Mouse (Mus musculus) MEL (cell line): ENCODE results near the gene Pp2d1.

ENCODE experiments used
- CTCF ChIP-seq, 3 experiments: IDR thresholded peaks in 2 of 3; conservative IDR thresholded peaks in 1 of 3; 2 replicates each; pipeline ENCODE4 v1.5.1; 2011 to 2012; ENCODE audit warnings: low read length in 3 of 3, low read depth in 2 of 3, mild to moderate bottlenecking in 2 of 3, improper control_type of control experiment in 1 of 3, inconsistent platforms in 1 of 3, mixed read lengths in 1 of 3, moderate library complexity in 1 of 3; ENCODE audit not compliant: control insufficient read depth in 1 of 3, insufficient read depth in 1 of 3, poor library complexity in 1 of 3, severe bottlenecking in 1 of 3
- JUND ChIP-seq: IDR thresholded peaks from 2 replicates; pipeline ENCODE4 v1.6.1; 2011; ENCODE audit warnings: low read depth, mild to moderate bottlenecking, improper control_type of control experiment, low read length
- MYC ChIP-seq: IDR thresholded peaks from 2 replicates; pipeline ENCODE4 v1.6.1; 2011; ENCODE audit warnings: low read depth, mild to moderate bottlenecking, low read length, improper control_type of control experiment, moderate library complexity
- POLR2A ChIP-seq, 2 experiments: IDR thresholded peaks; 2 replicates each; pipeline ENCODE4 v1.6.1; 2011 to 2012; ENCODE audit warnings: low read length in 2 of 2, mild to moderate bottlenecking in 2 of 2, control low read depth in 1 of 2, improper control_type of control experiment in 1 of 2, low read depth in 1 of 2, moderate library complexity in 1 of 2; ENCODE audit not compliant: control insufficient read depth in 1 of 2, insufficient read depth in 1 of 2, poor library complexity in 1 of 2
- POLR2AphosphoS5 ChIP-seq: IDR thresholded peaks from 2 replicates; pipeline ENCODE4 v1.6.1; 2012; ENCODE audit warnings: low read depth, borderline replicate concordance, mild to moderate bottlenecking, inconsistent platforms, low read length, moderate library complexity, mixed read lengths
- USF2 ChIP-seq, 2 experiments: IDR thresholded peaks; 2 replicates each; pipeline ENCODE4 v1.6.1; 2011 to 2012; ENCODE audit warnings: improper control_type of control experiment in 2 of 2, low read length in 2 of 2, borderline replicate concordance in 1 of 2, inconsistent platforms in 1 of 2, low read depth in 1 of 2, mild to moderate bottlenecking in 1 of 2; ENCODE audit not compliant: insufficient read depth in 1 of 2

- TF ChIP-seq USF2 (IDR thresholded peaks at IDR 0.05; ENCODE audit: borderline replicate concordance in 1 of 2, insufficient read depth in 1 of 2, low read depth in 1 of 2, low read length in 2 of 2) (no peak), POLR2A (IDR thresholded peaks at IDR 0.05; ENCODE audit: control insufficient read depth in 1 of 2, insufficient read depth in 1 of 2, low read depth in 1 of 2, low read length in 2 of 2, poor library complexity in 1 of 2) (no peak), CTCF (IDR thresholded peaks at IDR 0.05 in 2 of 3, conservative IDR thresholded peaks at IDR 0.05 in 1 of 3; ENCODE audit: control insufficient read depth in 1 of 3, insufficient read depth in 1 of 3, low read depth in 2 of 3, low read length in 3 of 3, poor library complexity in 1 of 3, severe bottlenecking in 1 of 3) (no peak), POLR2AphosphoS5 (no peak), MYC (no peak), JUND (no peak)
These were observed 4.5 kb upstream of the Pp2d1 start for GRCm38 (mm10) chr17:53543591-53544324.
